Mouse (Mus musculus): ENCODE results near the gene Kcnc3. TPM values are rescaled to one million over a fixed set of nuclear protein-coding genes. Genes with fewer than 3 reads are reported as not detected.

Kcnc3 gene
- polyA plus RNA-seq, 1 experiment from 2014 or later: 0.23 TPM

- ATAC-seq (replicated peaks; ENCODE audit: insufficient number of reproducible peaks, low FRiP score, low TSS enrichment): no peak
- Histone ChIP-seq H3K27ac (ENCODE audit: low read depth, low read length) (no peak overlapping the region), H3K4me1 (ENCODE audit: control insufficient read depth, insufficient read depth, low read length) (peaks cover 7% of the 10 kb centered on the region), H3K9me3 (replicated peaks; ENCODE audit: control insufficient read depth, low read length) (0 out of 2 replicates have a peak, but pooled peaks cover 2% of the 10 kb centered on the region), H3K4me3 (ENCODE audit: low read depth, low read length) (no peak overlapping the region), H3K9ac (ENCODE audit: low read depth, low read length) (no peak overlapping the region), H3K4me2 (no peak overlapping the region), H3K36me3 (ENCODE audit: control insufficient read depth, insufficient read depth, low read length) (peaks cover 13% of the 10 kb centered on the region), H3K27me3 (ENCODE audit: control insufficient read depth, insufficient read depth, low read length) (no peaks in the 10 kb centered on the region)
- WGBS (ENCODE audit: insufficient replicate concordance): 94% methylated on average over 12 of the region's 12 CpGs
Measured at GRCm38 (mm10) chr7:44550409-44550678, 40.1 kb upstream of the Kcnc3 start.

GRCm38 (mm10) chr7:44551301-44551700, 39.2 kb upstream of the Kcnc3 start:
- ATAC-seq (replicated peaks; ENCODE audit: insufficient number of reproducible peaks, low FRiP score, low TSS enrichment): no peak
- Histone ChIP-seq H3K4me1 (ENCODE audit: control insufficient read depth, insufficient read depth, low read length) (peaks cover 7% of the 10 kb centered on the region), H3K4me2 (no peak overlapping the region), H3K27me3 (ENCODE audit: control insufficient read depth, insufficient read depth, low read length) (no peaks in the 10 kb centered on the region), H3K36me3 (ENCODE audit: control insufficient read depth, insufficient read depth, low read length) (peaks cover 13% of the 10 kb centered on the region), H3K9ac (ENCODE audit: low read depth, low read length) (no peak overlapping the region), H3K9me3 (replicated peaks; ENCODE audit: control insufficient read depth, low read length) (no peaks in the 10 kb centered on the region), H3K27ac (ENCODE audit: low read depth, low read length) (no peak overlapping the region), H3K4me3 (ENCODE audit: low read depth, low read length) (no peak overlapping the region)
- WGBS (ENCODE audit: insufficient replicate concordance): 91% methylated on average over 21 of the region's 21 CpGs

- no peak overlapping the region for H3K27ac ChIP-seq (ENCODE audit: low read depth, low read length)
- 76% methylated on average over 22 of the region's 22 CpGs for WGBS (ENCODE audit: insufficient replicate concordance)
Measured at GRCm38 (mm10) chr7:44551731-44552130, 38.7 kb upstream of the Kcnc3 start.

GRCm38 (mm10) chr7:44552141-44552908, 38.1 kb upstream of the Kcnc3 start:
- no peak overlapping the region for H3K9ac ChIP-seq (ENCODE audit: low read depth, low read length)
- H3K4me3 ChIP-seq (ENCODE audit: low read depth, low read length): peak overlapping the region; percentile 95
- peaks cover 6% of the 10 kb centered on the region for H3K4me1 ChIP-seq (ENCODE audit: control insufficient read depth, insufficient read depth, low read length)
- WGBS (ENCODE audit: insufficient replicate concordance): 81% methylated on average over 31 of the region's 31 CpGs
- H3K36me3 ChIP-seq (ENCODE audit: control insufficient read depth, insufficient read depth, low read length): peaks cover 13% of the 10 kb centered on the region
- no peaks in the 10 kb centered on the region for H3K9me3 ChIP-seq (replicated peaks; ENCODE audit: control insufficient read depth, low read length)
- peak overlapping the region; percentile 71 for H3K4me2 ChIP-seq
- H3K27ac ChIP-seq (ENCODE audit: low read depth, low read length): no peak overlapping the region
- no peak for ATAC-seq (replicated peaks; ENCODE audit: insufficient number of reproducible peaks, low FRiP score, low TSS enrichment)
- H3K27me3 ChIP-seq (ENCODE audit: control insufficient read depth, insufficient read depth, low read length): no peaks in the 10 kb centered on the region

More at GRCm38 (mm10) chr7:44551731-44552130, 38.7 kb upstream of the Kcnc3 start:
- Histone ChIP-seq H3K9me3 (replicated peaks; ENCODE audit: control insufficient read depth, low read length) (no peaks in the 10 kb centered on the region), H3K9ac (ENCODE audit: low read depth, low read length) (no peak overlapping the region), H3K27me3 (ENCODE audit: control insufficient read depth, insufficient read depth, low read length) (no peaks in the 10 kb centered on the region), H3K4me3 (ENCODE audit: low read depth, low read length) (no peak overlapping the region), H3K4me1 (ENCODE audit: control insufficient read depth, insufficient read depth, low read length) (peaks cover 7% of the 10 kb centered on the region), H3K36me3 (ENCODE audit: control insufficient read depth, insufficient read depth, low read length) (peaks cover 13% of the 10 kb centered on the region), H3K4me2 (no peak overlapping the region)
- no peak for ATAC-seq (replicated peaks; ENCODE audit: insufficient number of reproducible peaks, low FRiP score, low TSS enrichment)

GRCm38 (mm10) chr7:44553196-44553764, 37.2 kb upstream of the Kcnc3 start:
- ATAC-seq (replicated peaks; ENCODE audit: insufficient number of reproducible peaks, low FRiP score, low TSS enrichment): peak; percentile 78
- Histone ChIP-seq H3K4me1 (ENCODE audit: control insufficient read depth, insufficient read depth, low read length) (no peaks in the 10 kb centered on the region; the same call in 1 of the 2 replicates), H3K36me3 (ENCODE audit: control insufficient read depth, insufficient read depth, low read length) (peaks cover 13% of the 10 kb centered on the region), H3K9me3 (replicated peaks; ENCODE audit: control insufficient read depth, low read length) (no peaks in the 10 kb centered on the region), H3K4me2 (peak overlapping the region; percentile 71), H3K9ac (ENCODE audit: low read depth, low read length) (peak overlapping the region; percentile 78), H3K27ac (ENCODE audit: low read depth, low read length) (peak overlapping the region; percentile 96), H3K4me3 (ENCODE audit: low read depth, low read length) (peak overlapping the region; percentile 95), H3K27me3 (ENCODE audit: control insufficient read depth, insufficient read depth, low read length) (no peaks in the 10 kb centered on the region)
- WGBS (ENCODE audit: insufficient replicate concordance): under 1% methylated on average over 32 of the region's 32 CpGs

- peak within 1 kb of the TSS; percentile 71 for H3K4me2 ChIP-seq
- peak; percentile 74 for ATAC-seq (replicated peaks; ENCODE audit: insufficient number of reproducible peaks, low FRiP score, low TSS enrichment)
- no peaks in the 10 kb centered on the region; the same call in 1 of the 2 replicates for H3K4me1 ChIP-seq (ENCODE audit: control insufficient read depth, insufficient read depth, low read length)
- H3K4me3 ChIP-seq (ENCODE audit: low read depth, low read length): peak within 1 kb of the TSS; percentile 95
- peaks cover 13% of the 10 kb centered on the region for H3K36me3 ChIP-seq (ENCODE audit: control insufficient read depth, insufficient read depth, low read length)
- H3K27me3 ChIP-seq (ENCODE audit: control insufficient read depth, insufficient read depth, low read length): no peaks in the 10 kb centered on the region
- H3K27ac ChIP-seq (ENCODE audit: low read depth, low read length): peak within 1 kb of the TSS; percentile 96
- H3K9me3 ChIP-seq (replicated peaks; ENCODE audit: control insufficient read depth, low read length): no peaks in the 10 kb centered on the region
- under 1% methylated on average over 22 of the region's 22 CpGs for WGBS (ENCODE audit: insufficient replicate concordance)
- H3K9ac ChIP-seq (ENCODE audit: low read depth, low read length): peak within 1 kb of the TSS; percentile 78
Measured at GRCm38 (mm10) chr7:44553826-44554225, 36.6 kb upstream of the Kcnc3 start, which contains the start of gene Nr1h2. Gene Nr1h2 (minus strand): TSS chr7:44553951.

- no peak overlapping the region for H3K27ac ChIP-seq (ENCODE audit: low read depth, low read length)
- no peak for ATAC-seq (replicated peaks; ENCODE audit: insufficient number of reproducible peaks, low FRiP score, low TSS enrichment)
- no peak overlapping the region for H3K9ac ChIP-seq (ENCODE audit: low read depth, low read length)
- H3K9me3 ChIP-seq (replicated peaks; ENCODE audit: control insufficient read depth, low read length): no peaks in the 10 kb centered on the region
- no peaks in the 10 kb centered on the region for H3K27me3 ChIP-seq (ENCODE audit: control insufficient read depth, insufficient read depth, low read length)
- 61% methylated on average over 2 of the region's 2 CpGs for WGBS (ENCODE audit: insufficient replicate concordance)
- no peaks in the 10 kb centered on the region; the same call in 1 of the 2 replicates for H3K4me1 ChIP-seq (ENCODE audit: control insufficient read depth, insufficient read depth, low read length)
- no peak overlapping the region for H3K4me3 ChIP-seq (ENCODE audit: low read depth, low read length)
- no peak overlapping the region for H3K4me2 ChIP-seq
- no peaks in the 10 kb centered on the region for H3K36me3 ChIP-seq (ENCODE audit: control insufficient read depth, insufficient read depth, low read length)
Measured at GRCm38 (mm10) chr7:44557629-44558028, 32.8 kb upstream of the Kcnc3 start.

GRCm38 (mm10) chr7:44560435-44561400, 29.7 kb upstream of the Kcnc3 start:
- ATAC-seq (replicated peaks; ENCODE audit: insufficient number of reproducible peaks, low FRiP score, low TSS enrichment): no peak
- H3K4me3 ChIP-seq (ENCODE audit: low read depth, low read length): no peak overlapping the region
- H3K4me1 ChIP-seq (ENCODE audit: control insufficient read depth, insufficient read depth, low read length): no peaks in the 10 kb centered on the region
- H3K27me3 ChIP-seq (ENCODE audit: control insufficient read depth, insufficient read depth, low read length): no peaks in the 10 kb centered on the region
- H3K9me3 ChIP-seq (replicated peaks; ENCODE audit: control insufficient read depth, low read length): no peaks in the 10 kb centered on the region
- no peak overlapping the region for H3K27ac ChIP-seq (ENCODE audit: low read depth, low read length)
- no peak overlapping the region for H3K4me2 ChIP-seq
- no peaks in the 10 kb centered on the region for H3K36me3 ChIP-seq (ENCODE audit: control insufficient read depth, insufficient read depth, low read length)
- H3K9ac ChIP-seq (ENCODE audit: low read depth, low read length): peak overlapping the region; percentile 19; the same call in 1 of the 2 replicates
- WGBS (ENCODE audit: insufficient replicate concordance): 48% methylated on average over 18 of the region's 18 CpGs
